Mouse (Mus musculus): Measurements from ENCODE around the gene Alkbh6.

GRCm38 (mm10) chr7:30265531-30265930, 43.0 kb upstream of the Alkbh6 start:
- TF ChIP-seq CTCF (IDR thresholded peaks at IDR 0.05; ENCODE audit: low read depth, low read length), result no peak
- no peak for TF ChIP-seq GATA2 (IDR thresholded peaks at IDR 0.05; ENCODE audit: borderline replicate concordance, low read depth, low read length)
